19 mouse cellular contexts compared by ENCODE assay signal in genomic region chr16:87678667-87679066, GRCm38 (mm10).
"Had no signal": no experiment of that assay in that cellular context is flagged by ENCODE, and none has a peak within 500 bp of the region (broad histone marks: within the 10 kb centered on the region; RNA-seq: fewer than 3 reads in every experiment).

No protein-coding gene starts in this region.

- ATAC-seq: midbrain, embryonic 16.5 days had no signal

- H3K4me1 ChIP-seq: midbrain, embryonic 12.5 days had no signal

- H3K9ac ChIP-seq: liver, embryonic 15.5 days; midbrain, embryonic 12.5 days; neural tube, embryonic 13.5 days; neural tube, embryonic 15.5 days had no signal

- DNase-seq: lung, adult 18-20 months; lung, postnatal 10 days; lung, postnatal 4 days; midbrain, embryonic 14.5 days; retina, postnatal 1 day; right cerebral cortex, adult 18-20 months; right cerebral cortex, postnatal 25 days; right cerebral cortex, postnatal 4 days; spleen, adult 18-20 months; thymus, adult 18-20 months; thymus, postnatal 14 days; thymus, postnatal 36 days had no signal

- H3K4me2 ChIP-seq: liver, embryonic 15.5 days; midbrain, embryonic 12.5 days; neural tube, embryonic 13.5 days; neural tube, embryonic 15.5 days had no signal

- H3K27ac ChIP-seq: liver, embryonic 15.5 days; midbrain, embryonic 10.5 days; midbrain, embryonic 12.5 days; neural tube, embryonic 13.5 days; neural tube, embryonic 15.5 days had no signal

- H3K27me3 ChIP-seq: liver, embryonic 15.5 days; midbrain, embryonic 12.5 days; neural tube, embryonic 13.5 days; neural tube, embryonic 15.5 days had no signal

- H3K9me3 ChIP-seq: liver, embryonic 15.5 days; midbrain, embryonic 10.5 days; midbrain, embryonic 12.5 days; neural tube, embryonic 13.5 days; neural tube, embryonic 15.5 days had no signal

- H3K4me3 ChIP-seq: liver, embryonic 15.5 days; midbrain, embryonic 10.5 days; midbrain, embryonic 12.5 days; myocyte; neural tube, embryonic 13.5 days; neural tube, embryonic 15.5 days had no signal

- H3K36me3 ChIP-seq: liver, embryonic 15.5 days; midbrain, embryonic 10.5 days; midbrain, embryonic 12.5 days; neural tube, embryonic 13.5 days; neural tube, embryonic 15.5 days had no signal
